8 mouse cellular contexts compared by ENCODE assay signal in the genomic region with DNA sequence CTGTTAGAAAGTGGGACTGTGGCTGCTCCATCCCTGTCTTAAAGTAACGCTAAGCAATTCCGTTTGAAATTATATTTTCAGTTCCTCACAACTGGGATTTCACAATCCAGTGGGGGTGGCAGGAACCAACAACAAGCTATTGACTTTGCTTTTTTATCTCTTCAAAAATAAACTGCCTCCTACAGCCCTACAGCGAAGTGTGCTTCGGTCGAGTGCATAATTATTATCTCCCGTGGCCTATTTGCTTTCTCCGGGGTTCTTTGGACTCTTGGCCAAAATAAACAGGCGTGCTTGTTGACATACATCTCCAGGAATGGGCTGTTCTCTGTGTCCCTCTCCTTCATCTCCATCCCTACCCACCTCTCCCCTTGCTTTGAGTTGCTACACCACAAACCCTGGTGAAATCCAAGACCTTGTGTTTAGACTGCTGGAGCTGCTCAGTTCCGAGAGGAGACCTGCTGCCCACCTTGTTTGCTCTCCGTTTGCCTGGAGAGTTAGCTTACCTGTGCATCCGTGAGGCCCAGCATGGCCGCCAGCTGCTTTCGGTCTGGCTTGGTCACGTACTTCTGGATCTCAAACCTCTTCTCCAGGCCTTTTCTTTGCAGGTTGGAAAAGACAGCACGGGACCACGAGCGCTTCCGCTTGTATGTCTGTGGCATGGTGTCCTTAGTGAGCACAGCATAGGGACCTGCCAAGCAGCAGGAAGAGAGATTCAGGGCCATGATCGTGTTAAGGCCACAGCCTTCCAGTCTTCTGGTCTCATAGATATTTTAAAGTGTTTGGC. TPM values are rescaled to one million over a fixed set of nuclear protein-coding genes. Genes with fewer than 3 reads are reported as not detected.
DNase-seq lines count a peak whose midpoint lies in the region; ATAC-seq and TF ChIP-seq lines count a peak whose summit lies in the region.

No protein-coding gene starts in this region.

- WGBS in kidney, postnatal 0 days, result 9% methylated on average over 19 of the region's 19 CpGs
- WGBS in embryonic facial prominence, embryonic 15.5 days, result 20% methylated on average over 19 of the region's 19 CpGs
- 6% methylated on average over 19 of the region's 19 CpGs for WGBS in limb, embryonic 13.5 days
- WGBS in cerebellum, adult 2 months, result 9% methylated on average over 19 of the region's 19 CpGs

- H3ac ChIP-seq in myocyte (ENCODE audit: control insufficient read depth, insufficient read length), result no peak overlapping the region

- H3K36me3 ChIP-seq in kidney, postnatal 0 days (ENCODE audit: insufficient read depth, low read length), result no peaks in the 10 kb centered on the region
- H3K36me3 ChIP-seq in embryonic facial prominence, embryonic 15.5 days, result no peaks in the 10 kb centered on the region
- H3K36me3 ChIP-seq in limb, embryonic 13.5 days, result no peaks in the 10 kb centered on the region
- H3K36me3 ChIP-seq in myocyte (ENCODE audit: control insufficient read depth, insufficient read depth), result peaks cover 19% of the 10 kb centered on the region

- no peak for DNase-seq in kidney, postnatal 0 days (ENCODE audit: low spot score)
- no peak for DNase-seq in kidney, postnatal 25 days
- no peak for DNase-seq in layer of hippocampus, postnatal 10 days (ENCODE audit: low spot score in 2 of 2)
- no peak for DNase-seq in cerebellum, adult 2 months
- DNase-seq in layer of hippocampus, adult 9-10 months (ENCODE audit: low spot score), result no peak

- no peak for TF ChIP-seq POLR2A in myocyte (IDR thresholded peaks at IDR 0.05; ENCODE audit: insufficient read length, low read depth)
- TF ChIP-seq POLR2A in cerebellum, adult 2 months (IDR thresholded peaks at IDR 0.05; ENCODE audit: borderline replicate concordance, insufficient read depth, low read length), result no peak

- no peak overlapping the region for H3K27ac ChIP-seq in kidney, postnatal 0 days
- H3K27ac ChIP-seq in embryonic facial prominence, embryonic 15.5 days (replicated peaks), result no peak overlapping the region
- H3K27ac ChIP-seq in limb, embryonic 13.5 days, result no peak overlapping the region
- H3K27ac ChIP-seq in cerebellum, adult 2 months (ENCODE audit: insufficient read depth, low read length), result no peak overlapping the region

- H3K4me1 ChIP-seq in kidney, postnatal 0 days (replicated peaks; ENCODE audit: insufficient read depth, low read length), result peaks cover 20% of the 10 kb centered on the region; the same call in 1 of the 2 replicates
- peaks cover 46% of the 10 kb centered on the region for H3K4me1 ChIP-seq in embryonic facial prominence, embryonic 15.5 days
- H3K4me1 ChIP-seq in limb, embryonic 13.5 days, result peaks cover 63% of the 10 kb centered on the region
- 0 out of 2 replicates have a peak, but pooled peaks cover 3% of the 10 kb centered on the region for H3K4me1 ChIP-seq in cerebellum, adult 2 months (ENCODE audit: control insufficient read depth, insufficient read depth, low read length)

- peak overlapping the region; percentile 62 for H3K4me3 ChIP-seq in kidney, postnatal 0 days (replicated peaks; ENCODE audit: low read depth, low read length)
- H3K4me3 ChIP-seq in embryonic facial prominence, embryonic 15.5 days (replicated peaks), result peak overlapping the region; percentile 57
- peak overlapping the region; percentile 59 for H3K4me3 ChIP-seq in limb, embryonic 13.5 days
- peak overlapping the region; percentile 75 for H3K4me3 ChIP-seq in myocyte
- H3K4me3 ChIP-seq in cerebellum, adult 2 months (replicated peaks; ENCODE audit: insufficient read depth, low read depth, low read length), result no peak overlapping the region

- no peak for ATAC-seq in kidney, postnatal 0 days (replicated peaks; ENCODE audit: low FRiP score, low read depth)
- ATAC-seq in embryonic facial prominence, embryonic 15.5 days (ENCODE audit: insufficient number of reproducible peaks, low FRiP score, low TSS enrichment, low read depth), result no peak
- ATAC-seq in limb, embryonic 13.5 days (ENCODE audit: low FRiP score, low read depth), result no peak

- peaks cover 77% of the 10 kb centered on the region for H3K27me3 ChIP-seq in kidney, postnatal 0 days (ENCODE audit: insufficient read depth, low read length)
- peaks cover 90% of the 10 kb centered on the region for H3K27me3 ChIP-seq in embryonic facial prominence, embryonic 15.5 days
- H3K27me3 ChIP-seq in limb, embryonic 13.5 days, result peaks cover 91% of the 10 kb centered on the region
- H3K27me3 ChIP-seq in myocyte (ENCODE audit: control insufficient read depth, insufficient read depth, insufficient read length), result no peaks in the 10 kb centered on the region
- H3K27me3 ChIP-seq in cerebellum, adult 2 months (ENCODE audit: control insufficient read depth, insufficient read depth, low read length), result peaks cover 18% of the 10 kb centered on the region; the same call in 1 of the 2 replicates

- H3K9me3 ChIP-seq in kidney, postnatal 0 days (replicated peaks; ENCODE audit: low read length), result no peaks in the 10 kb centered on the region
- no peaks in the 10 kb centered on the region for H3K9me3 ChIP-seq in embryonic facial prominence, embryonic 15.5 days (replicated peaks)
- H3K9me3 ChIP-seq in limb, embryonic 13.5 days, result no peaks in the 10 kb centered on the region

- peak overlapping the region; percentile 80 for H3K4me2 ChIP-seq in kidney, postnatal 0 days (ENCODE audit: low read length)
- H3K4me2 ChIP-seq in embryonic facial prominence, embryonic 15.5 days (replicated peaks), result peak overlapping the region; percentile 78
- peak overlapping the region; percentile 85 for H3K4me2 ChIP-seq in limb, embryonic 13.5 days (replicated peaks)
- peak overlapping the region; percentile 86 for H3K4me2 ChIP-seq in myocyte (ENCODE audit: low read depth)

- no peak for TF ChIP-seq CTCF in kidney, postnatal 0 days (IDR thresholded peaks at IDR 0.05; ENCODE audit: low read depth)
- TF ChIP-seq CTCF in cerebellum, adult 2 months (IDR thresholded peaks at IDR 0.05; ENCODE audit: borderline replicate concordance, insufficient read depth, low read depth, low read length), result no peak

- H3K9ac ChIP-seq in kidney, postnatal 0 days (ENCODE audit: low read depth, low read length), result no peak overlapping the region
- no peak overlapping the region for H3K9ac ChIP-seq in embryonic facial prominence, embryonic 15.5 days
- H3K9ac ChIP-seq in limb, embryonic 13.5 days, result peak overlapping the region; percentile 83

- peaks cover 36% of the 10 kb centered on the region for H3K79me2 ChIP-seq in myocyte (ENCODE audit: control insufficient read depth, insufficient read depth)

TF ChIP-seq in myocyte, 11 proteins besides CTCF, POLR2A, EP300 and RAD21:
- TF ChIP-seq E2F4 (IDR thresholded peaks at IDR 0.05; ENCODE audit: insufficient read depth) (no peak), USF1 (IDR thresholded peaks at IDR 0.05; ENCODE audit: low read depth) (no peak), TCF3 (IDR thresholded peaks at IDR 0.05; ENCODE audit: insufficient read length, low read depth) (no peak), SRF (IDR thresholded peaks at IDR 0.05; ENCODE audit: control insufficient read depth, insufficient read length, low read depth) (no peak), REST (IDR thresholded peaks at IDR 0.05; ENCODE audit: insufficient read depth, insufficient read length) (no peak), MYOG (IDR thresholded peaks at IDR 0.05; ENCODE audit: control insufficient read depth in 1 of 3, insufficient read depth in 1 of 3, insufficient read length in 2 of 3, low read depth in 2 of 3) (no peak), MAX (IDR thresholded peaks at IDR 0.05; ENCODE audit: low read depth) (no peak), TCF12 (IDR thresholded peaks at IDR 0.05; ENCODE audit: insufficient read depth, poor library complexity, severe bottlenecking) (no peak)

RNA-seq across cellular contexts. Expression of gene Hlx, which starts 2.9 kb away (rescaled TPM):
- polyA plus RNA-seq in kidney, postnatal 0 days (2015; fragmentation: Nextera tagmentation; extraction: Ambion mirVana), result 12.1 and 12.7 TPM in 2 replicates
- polyA plus RNA-seq in embryonic facial prominence, embryonic 15.5 days (2015; fragmentation: Nextera tagmentation; extraction: Ambion mirVana), result 18.6 and 21.0 TPM in 2 replicates
- polyA plus RNA-seq in limb, embryonic 13.5 days (2015; fragmentation: Nextera tagmentation; extraction: Ambion mirVana), result 26.2 and 30.3 TPM in 2 replicates
- polyA plus RNA-seq in myocyte (2012; fragmentation: generic; extraction: Trizol), result 15.8 TPM
- 1 to 10 TPM; 1.0 to 1.4 TPM for total RNA-seq in layer of hippocampus, postnatal 10 days (2021)
- polyA plus RNA-seq in cerebellum, adult 2 months (2012; rRNA removed), result 0.60 and 1.1 TPM in 2 replicates
